Mouse (Mus musculus) liver, embryonic 14.5 days (tissue): Measurements from ENCODE around the gene Kcnt2.

Experiments used
- CTCF ChIP-seq: IDR thresholded peaks from 2 replicates; pipeline ENCODE4 v1.5.1; 2016; ENCODE audit warnings: antibody characterized with exemption, low read depth, control low read depth
- EP300 ChIP-seq: IDR thresholded peaks from 2 replicates; pipeline ENCODE4 v1.6.1; 2016; ENCODE audit warnings: antibody characterized with exemption, low read depth

DNA sequence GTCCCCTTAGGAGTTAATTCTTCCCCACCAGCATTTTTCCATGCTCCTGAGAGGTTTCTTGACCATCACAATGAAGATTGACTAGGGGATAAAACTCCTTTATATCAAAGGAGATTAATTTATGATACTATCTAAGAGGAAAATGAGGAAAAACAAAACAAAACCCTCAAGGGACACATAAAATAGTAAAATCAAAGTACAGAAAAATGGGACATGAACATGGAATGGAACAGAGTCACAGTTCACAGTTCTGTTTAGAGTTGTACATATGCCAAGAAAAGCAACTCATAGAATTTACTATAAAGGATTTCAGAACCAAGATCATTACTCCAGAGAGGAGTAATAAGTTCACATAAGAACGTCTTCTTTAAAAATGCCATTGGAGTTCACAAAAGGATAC, 367.1 kb downstream of the Kcnt2 start:
- no peak for TF ChIP-seq CTCF
- no peak for TF ChIP-seq EP300
